Mouse (Mus musculus): ENCODE results near the gene Mob3a.

GRCm38 (mm10) chr10:80684984-80685383 lies 16.8 kb downstream of the Mob3a start:
- peak; percentile 96 for TF ChIP-seq EP300 (IDR thresholded peaks at IDR 0.05; ENCODE audit: low read depth)
- TF ChIP-seq CTCF (IDR thresholded peaks at IDR 0.05; ENCODE audit: low read depth) = no peak
